Mouse (Mus musculus) spleen, adult 2 months (tissue): ENCODE results near the gene Pygm.

Source experiments
- CTCF ChIP-seq: fragments of 200-500 bp; IDR thresholded peaks from 2 replicates; pipeline ENCODE4 v1.5.1; 2011; ENCODE audit warnings: mild to moderate bottlenecking, inconsistent platforms; ENCODE audit not compliant: insufficient read depth, insufficient read length, insufficient replicate concordance; ENCODE audit errors: extremely low read depth
- POLR2A ChIP-seq: fragments of 200-500 bp; IDR thresholded peaks from 2 replicates; pipeline ENCODE4 v1.6.1; 2011; ENCODE audit warnings: low read depth, low read length, inconsistent platforms

DNA sequence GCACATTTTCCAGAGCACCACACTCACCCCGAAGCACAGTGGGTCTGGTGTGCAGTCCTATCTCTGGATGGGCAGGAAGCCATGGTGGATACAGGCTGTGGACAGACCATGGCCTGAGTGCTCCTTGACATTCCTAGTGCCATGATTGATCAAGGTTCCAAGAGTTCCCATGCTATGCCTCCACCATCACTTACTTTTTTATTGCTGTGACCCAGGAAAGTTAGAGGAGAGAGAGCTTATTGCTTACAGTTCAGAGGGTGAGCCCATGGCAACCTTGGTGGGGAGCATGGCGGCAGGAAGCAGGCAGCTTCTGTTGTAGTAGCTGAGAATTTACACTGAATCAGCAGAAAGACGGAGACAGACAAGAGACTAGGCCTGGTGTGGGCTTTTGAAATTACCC is 22.9 kb upstream of the Pygm start:
- no peak for TF ChIP-seq CTCF
- TF ChIP-seq POLR2A, result no peak
